Mouse (Mus musculus): ENCODE results near the gene Acp4.
"Not testable (repeated sequence)": the region's sequence is repeated elsewhere in the genome, so short reads cannot be mapped to it uniquely, and the experiment has no call there.

The Acp4 gene

DNA sequence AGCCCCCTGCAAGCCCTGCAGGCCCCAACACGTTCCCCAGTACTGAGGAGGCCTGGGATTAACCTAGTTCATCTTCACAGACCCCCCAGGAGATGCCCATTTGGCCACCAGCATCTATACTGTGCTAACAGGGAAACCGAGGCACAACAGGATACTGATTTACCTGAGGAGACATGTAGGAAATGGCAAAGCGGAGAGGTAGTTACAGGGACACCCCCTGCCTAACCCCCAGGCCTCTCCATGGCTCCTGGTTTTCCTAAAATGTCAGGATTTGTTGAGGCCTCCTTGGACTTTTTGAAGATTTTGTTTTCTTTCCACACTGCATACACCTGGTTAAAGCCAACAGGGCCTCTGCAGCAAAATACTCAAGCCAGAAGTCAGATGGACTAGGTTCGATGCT, at the start of gene Acp4:
Acp4 (minus strand) TSS at position 101 of the 400 bp plus-strand sequence.
- DNase-seq, result no peak

DNA sequence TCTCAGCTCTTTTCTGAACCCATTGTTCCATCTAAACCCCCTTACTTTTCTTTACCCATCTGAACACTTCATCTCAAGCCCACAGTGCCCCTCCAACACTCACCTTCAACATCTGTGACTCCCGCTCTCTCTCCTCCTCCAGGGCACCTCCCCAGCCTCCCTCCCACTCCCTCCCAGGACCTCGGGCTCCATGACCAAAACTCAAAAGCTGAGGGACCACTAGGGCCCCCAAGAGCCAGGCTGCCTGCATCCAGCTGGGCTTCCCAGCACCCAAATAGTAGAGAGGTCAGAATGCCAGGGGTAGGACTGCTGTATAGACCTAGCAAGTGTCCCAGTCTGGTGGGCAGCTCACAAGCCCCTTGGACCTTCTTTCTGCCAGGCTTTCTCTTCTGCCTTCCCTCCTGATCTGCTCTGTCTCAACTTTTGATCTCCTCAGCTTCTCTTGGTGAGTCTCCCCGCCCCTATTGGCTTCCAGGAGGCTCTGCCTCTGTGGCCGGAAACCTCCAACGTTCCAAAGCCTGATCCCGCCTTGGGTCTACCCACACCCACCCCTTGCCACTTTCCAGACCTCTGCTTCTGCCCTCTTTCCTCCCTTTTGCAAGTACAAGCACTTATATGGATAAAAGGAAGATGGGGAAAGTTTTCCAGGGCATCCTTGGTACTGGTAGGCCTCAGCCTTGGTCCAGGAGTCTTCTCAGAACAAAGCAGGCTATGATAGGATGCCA, 49.5 kb upstream of the Acp4 start, which contains the start of gene Clec11a:
Clec11a (minus strand) TSS at position 387 of the 725 bp plus-strand sequence.
- DNase-seq, result no peak

DNA sequence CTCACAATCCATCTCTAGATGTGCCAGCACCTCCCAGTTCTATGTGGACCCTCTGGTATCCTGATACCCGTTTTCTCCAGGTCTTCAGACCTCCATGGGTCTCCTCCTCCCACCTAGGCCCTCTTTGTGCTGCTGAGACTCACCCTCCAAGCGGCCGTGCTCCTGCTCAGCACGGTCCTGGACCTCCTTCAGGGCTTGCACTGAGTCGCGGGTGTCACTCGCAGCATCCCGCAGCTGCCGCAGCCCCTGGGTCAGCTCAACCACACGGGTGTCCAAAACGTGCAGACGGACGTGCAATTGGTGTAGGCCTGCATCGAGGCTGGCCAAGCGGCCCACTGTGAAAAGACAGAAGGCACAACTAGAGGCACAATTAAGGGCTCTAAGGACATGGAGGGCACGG, 48.5 kb upstream of the Acp4 start:
- DNase-seq, result no peak

DNA sequence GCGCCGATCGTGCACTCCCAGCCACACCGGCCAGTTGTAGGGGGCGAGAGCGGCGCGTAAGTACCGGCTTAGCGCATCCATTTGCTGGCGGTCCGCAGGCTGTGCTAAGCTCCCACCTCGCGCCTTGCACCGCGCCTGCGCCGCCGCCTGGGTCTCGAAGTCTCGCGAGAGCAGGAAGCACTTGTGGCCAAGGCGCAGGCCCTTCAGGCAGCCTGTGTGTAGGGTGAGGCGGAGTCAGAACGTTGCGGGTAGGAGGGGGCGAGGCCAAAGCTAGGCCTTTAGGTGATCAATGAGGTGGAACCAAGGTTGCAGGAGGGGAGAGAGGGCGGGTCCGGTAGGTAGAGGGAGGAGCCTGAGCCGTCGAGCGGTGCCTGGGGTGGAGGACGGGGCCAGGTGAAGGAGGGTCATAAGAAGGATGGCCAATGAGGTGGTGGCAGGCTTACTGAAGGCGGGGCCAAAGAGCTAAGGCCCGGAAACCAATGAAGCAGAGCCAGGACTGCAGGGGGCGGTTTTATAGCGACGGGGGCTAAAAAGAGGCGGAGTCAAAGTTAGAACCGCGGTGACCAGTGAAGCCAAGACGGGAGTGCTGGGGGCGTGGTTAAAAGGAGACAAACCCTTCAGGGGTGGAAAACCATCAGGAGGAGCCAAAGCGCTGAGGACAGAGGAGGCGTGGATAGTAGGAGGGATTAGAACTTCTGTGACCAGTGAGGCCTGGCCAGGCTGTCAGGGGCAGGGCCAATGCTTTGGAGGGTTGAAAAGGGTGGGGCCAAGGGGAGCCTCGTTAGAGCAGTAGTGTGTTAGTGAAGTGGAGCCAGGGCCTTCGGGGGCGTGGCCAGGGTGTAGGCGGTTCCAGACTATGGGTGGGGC, 47.8 kb upstream of the Acp4 start:
- peak; percentile 98 for DNase-seq

DNA sequence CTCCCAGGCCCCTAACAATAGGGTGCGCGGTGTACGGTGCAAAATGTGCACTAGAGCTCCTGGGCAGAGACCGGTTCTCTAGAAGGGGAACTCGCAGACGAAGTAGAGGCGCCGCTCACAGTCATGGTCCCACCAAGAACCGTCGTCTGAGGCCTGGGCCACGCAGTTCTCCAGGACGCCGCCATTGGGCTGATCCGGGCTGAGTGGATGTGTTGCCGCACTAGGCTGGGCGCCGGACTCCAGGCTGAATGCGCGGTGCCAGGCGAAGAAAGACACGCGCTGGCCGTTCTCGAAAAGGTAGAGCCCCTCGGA, 47.2 kb upstream of the Acp4 start:
- DNase-seq, result no peak

DNA sequence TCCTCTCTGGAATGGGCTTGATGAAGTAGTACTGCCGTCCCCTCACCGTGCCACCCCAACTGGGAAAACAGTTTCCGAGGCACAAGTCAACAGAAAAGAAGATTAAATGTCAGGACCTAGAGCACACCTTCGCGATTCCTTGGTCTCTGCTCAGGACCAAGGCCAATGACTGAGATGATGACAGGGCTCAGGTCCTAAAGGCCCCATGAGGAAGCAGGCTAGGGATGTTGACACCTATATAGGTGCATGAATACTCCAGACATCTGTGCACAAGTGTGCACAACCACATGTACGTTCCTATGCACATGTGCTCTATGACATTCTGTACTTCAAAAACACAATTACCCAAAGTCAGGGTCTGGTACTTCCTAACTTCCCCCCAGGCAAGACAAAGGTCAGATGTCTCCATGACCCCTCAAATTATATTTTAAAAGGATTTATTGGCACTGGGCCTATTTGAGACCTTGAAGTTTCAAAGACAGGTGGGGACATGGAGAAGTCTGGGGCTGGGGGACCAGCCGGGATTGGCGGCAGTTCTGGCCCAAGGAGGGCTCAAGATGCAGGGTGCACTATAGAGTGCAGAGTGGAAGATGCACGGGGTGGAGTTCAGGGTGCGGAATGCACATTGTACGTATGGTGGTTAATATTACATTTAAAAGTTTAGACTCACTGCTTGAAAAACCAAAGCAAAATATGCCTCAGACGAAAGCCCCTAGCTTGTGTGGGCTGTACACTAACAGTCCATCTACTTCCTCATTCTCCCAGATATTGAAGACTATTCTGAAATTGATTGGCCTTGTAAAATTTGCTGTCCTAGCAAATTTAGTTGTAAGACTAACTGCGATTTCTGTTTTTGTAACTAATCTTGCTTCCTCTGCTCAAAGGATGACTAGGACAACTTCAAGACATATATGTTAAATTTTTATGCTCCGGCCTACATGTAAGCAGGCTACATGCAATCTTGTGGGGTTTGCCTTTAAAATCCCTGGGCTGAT, 46.5 kb upstream of the Acp4 start:
- no peak for DNase-seq

DNA sequence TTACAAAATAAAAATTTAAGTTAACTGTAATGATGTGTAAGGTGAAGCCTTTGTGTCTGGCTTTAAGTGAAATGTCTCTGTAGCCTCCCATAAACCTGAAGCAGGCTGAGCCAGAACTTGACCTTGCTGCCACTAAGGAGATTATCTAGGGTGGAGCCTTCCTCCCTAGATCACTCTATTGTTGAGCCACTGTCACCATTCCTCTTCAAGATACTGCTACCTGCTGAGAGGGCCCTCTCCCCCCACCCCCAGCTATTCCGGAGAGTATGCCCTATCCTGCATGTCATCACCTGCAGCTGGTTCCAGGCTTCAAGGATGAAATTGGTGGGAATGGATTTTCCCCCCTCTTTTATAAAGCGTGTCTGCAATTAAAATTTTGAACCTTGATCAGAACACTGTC, 40.3 kb upstream of the Acp4 start:
- not testable (repeated sequence) for DNase-seq

DNA sequence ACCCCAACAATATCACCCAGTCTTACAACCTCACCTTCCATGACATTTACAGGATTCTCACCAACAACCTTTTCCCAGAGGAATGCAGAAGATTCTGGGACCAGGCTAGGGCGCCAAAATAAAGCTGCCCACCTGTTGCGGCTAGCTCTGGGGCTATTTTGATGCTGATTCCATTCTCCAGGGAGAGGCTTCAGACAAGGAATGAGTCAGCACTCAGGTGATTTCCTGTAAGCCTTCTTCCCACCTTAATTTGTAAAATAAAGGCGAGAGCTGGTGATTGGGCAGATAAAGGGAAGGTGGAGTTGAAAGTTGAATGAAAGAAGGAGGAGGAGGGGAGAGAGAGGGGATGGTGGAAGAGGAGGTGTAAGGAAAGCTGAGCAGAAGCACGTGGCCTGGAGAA, 34.2 kb upstream of the Acp4 start:
- no peak for DNase-seq

DNA sequence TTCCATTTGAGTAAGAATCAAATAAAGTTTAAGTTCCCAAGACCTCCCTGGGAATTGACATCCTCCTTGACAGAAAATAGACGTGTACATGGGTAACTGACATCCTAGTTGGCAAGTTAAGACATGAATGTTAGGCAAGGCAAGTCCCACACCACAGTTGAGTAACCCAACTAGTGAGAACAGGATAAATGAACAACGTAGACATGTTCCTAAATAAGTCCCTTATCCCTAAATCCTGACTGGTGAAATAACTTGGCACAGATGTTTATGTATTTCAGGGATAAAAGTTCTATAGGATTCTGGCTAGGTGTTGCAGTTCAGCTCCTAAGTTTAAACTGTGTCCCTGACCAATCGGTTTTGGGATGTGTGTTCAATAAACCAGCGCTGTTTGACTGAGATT, 33.8 kb upstream of the Acp4 start:
- DNase-seq, result no peak

DNA sequence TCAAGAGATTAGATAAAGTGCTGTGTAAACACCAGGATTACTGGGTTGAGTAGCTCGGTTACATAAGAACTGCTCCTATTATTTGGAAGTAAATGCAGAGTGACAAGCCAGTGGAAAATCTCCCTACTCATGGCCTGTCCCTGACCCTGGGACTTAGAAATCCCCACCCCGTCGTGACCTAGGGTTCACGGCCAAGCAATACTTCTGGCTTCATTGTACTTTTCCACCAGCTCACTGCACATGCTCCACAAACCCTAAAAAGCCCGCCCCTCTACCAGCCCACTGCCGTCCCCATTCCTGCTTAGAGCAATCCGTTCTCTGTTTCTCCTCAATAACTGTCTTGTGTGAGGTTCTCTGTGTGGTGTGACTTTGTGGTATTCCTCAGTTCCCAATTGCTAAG, 30.6 kb upstream of the Acp4 start:
- no peak for DNase-seq

DNA sequence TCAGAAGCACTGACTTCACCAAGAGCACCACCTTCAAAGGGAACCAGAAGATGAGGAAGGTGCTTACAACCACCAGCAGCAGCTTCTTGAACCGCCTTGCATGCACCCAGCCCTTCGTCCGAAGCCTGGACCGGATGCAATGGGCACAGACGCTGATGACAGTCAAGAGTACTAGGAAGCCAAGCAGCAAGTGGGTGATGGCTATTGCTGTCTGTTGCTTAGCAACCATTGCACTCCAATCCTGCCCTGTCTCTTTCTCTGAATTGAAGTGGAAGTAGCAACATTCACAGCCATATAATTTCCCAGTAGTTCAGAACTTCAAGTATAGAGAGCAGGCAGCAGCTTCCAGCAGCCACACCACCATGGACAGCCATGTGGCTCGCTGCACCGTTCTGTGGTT, 24.4 kb upstream of the Acp4 start:
- DNase-seq, result no peak

DNA sequence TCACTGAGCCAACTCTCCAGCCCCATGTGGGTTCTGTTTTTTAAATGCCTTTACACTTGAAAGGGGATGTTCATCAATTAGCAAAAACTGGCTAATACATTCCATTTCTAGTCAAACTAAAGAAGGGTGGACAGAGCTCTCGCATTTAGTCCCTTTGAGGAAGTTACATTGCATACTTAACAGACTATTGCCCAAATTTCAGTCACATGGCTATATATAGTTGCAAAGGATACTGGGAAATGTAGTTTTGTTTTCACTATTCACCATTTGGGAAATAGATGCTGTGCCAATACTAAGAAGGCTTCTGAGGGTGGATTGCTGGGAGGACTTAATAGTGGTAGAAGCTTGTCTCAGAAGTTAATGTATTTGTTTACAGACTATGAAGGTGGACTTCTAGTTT, 23.8 kb upstream of the Acp4 start:
- DNase-seq, result no peak

DNA sequence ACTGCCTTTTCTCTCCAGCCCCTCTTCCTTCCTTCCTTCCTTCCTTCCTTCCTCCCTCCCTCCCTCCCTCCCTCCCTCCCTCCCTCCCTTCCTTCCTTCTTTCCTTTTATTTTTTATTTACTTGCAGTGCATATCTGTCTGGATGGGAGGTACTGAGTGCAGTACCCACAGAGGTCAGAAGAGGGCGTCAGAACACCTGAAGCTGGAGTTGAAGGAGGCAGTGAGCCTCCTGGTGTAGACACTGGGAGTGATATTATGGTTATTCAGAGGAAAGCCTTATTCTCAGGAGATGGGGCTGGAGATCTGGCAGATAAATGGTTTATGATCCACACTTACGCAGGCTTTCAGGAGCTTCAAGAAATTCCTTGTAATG, 20.1 kb upstream of the Acp4 start:
- DNase-seq, result peak; percentile 65

DNA sequence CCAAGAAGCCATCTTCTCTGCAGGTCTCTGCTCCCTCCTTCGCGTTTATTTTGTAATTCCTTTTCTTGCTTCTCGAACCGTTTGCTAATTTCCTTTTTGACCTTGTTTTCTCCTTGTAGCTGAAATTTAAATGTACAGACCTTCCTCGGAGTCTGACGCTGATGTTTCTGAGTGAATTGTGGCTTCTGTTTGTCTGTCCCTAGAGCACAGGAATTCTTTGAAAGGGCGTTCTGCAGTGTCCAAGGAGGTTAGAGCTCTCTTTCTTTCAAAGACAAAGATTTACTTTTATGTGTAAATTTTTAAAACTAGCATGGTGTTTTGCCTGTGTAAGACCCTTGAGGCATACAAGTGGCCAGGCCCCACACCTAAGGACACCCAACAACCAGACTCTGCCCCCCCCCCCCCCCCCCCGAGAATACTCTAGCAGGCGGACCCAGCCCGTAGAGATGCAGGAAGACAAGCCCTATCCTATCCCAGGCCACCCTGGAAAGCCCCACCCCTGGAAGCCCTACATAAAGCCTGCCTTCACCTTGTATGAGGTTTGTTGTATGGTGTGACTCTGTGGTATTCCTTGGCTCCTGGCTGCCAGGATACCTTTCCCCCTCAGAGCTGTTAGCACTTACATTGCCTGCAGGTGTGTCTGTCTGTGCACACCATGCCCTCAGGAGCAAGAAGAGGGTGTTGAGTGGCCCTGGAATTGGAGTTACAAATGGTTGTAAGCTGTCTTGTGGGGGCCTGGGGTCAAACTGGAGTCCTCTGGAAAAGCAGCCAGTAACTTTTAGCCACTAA, 19.5 kb upstream of the Acp4 start:
- DNase-seq, result no peak

DNA sequence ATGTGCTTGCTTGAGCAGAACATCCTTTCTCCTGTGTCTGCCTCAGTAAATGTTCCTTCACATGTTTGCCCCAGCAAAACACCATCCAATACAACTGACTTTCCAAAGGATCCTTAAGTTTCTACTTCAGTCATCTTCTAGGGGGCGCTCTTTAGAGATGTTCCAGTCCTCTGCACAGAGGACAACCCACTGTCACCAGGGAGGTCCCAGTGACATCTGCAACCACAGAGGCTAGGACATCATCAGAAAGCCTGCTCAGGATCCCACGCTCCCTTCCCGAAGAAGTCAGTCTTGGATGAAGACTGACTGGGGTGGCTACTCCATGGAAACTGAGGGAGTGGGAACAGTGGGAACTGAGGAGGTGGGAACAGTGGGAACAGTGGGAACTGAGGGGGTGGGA, 18.4 kb upstream of the Acp4 start:
- DNase-seq, result no peak

DNA sequence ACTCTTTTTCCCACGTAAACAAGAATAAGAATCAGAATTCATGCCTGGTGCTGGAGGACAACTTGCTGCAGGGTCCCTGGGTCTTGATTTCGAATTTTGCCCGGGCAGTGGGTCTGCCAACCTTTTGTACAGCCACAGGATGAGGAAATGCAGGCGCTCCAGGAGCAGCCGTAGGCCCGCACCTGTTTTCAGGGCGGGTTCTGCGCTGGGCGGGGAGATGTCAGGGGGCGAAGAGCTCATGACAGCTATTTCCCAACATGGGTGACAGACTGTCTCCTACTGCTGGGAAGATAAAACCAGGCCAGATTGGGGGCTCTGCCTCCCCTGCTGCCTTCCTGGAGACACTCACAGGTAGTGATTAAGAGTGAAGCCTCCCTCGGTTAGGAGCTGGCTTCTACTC, 16.9 kb upstream of the Acp4 start:
- no peak for DNase-seq

DNA sequence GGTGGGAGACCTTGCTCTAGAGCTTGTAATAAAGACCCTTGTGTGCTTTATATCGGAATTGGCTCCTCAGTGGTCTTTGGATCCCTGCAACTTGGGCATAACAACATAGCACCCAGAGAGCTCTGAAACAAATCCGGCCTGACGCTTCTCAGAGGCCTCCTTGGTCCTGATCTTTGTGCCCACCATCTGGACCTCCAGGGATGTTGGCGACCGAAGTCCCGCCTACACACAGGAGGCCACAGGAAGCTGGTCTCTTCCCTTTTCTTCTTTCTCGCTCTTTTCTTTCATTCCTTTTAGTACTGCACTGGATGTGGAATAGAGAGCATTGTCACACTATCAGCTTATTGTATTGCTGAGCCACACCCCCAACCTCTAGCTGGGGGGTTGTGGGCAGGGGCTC, 16.3 kb upstream of the Acp4 start:
- DNase-seq, result no peak

DNA sequence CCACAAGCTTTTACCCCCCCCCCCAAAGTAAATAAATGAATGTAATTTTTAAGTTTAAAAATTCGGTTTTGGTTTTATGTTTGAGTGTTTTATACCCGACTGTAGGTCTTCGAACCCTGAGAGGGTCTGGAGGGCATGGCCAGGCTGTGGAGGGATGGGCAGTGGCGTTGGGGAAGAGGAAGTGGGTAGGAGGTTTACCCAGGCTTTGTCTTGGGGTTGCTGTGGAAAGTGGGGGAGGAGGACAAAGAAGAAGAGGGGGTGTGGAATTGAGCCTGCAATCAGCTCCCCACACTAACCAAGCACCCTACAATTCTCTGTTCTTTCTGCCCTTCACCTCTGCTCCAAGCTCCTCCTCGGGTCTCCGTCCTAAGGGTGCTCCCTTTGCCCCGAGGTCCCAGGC, 15.4 kb upstream of the Acp4 start:
- no peak for DNase-seq

DNA sequence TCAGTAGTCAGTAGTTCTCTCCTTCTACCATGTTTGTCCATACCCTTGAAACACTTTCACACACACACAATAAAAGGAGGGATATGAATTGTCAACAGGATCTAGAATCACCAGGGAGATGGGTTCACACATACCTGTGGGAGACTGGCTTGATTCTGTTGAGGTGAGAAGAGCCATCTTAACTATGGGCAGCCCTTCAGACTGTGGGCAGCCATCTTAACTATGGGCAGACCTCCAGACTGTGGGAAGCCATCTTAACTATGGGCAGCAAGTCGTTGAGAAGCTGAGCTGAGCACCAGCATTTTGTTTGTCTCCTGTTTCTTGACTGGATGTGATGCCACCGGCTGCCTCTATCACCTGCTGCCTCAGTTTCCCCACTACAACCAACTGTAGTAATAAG, 14.1 kb upstream of the Acp4 start:
- no peak for DNase-seq

DNA sequence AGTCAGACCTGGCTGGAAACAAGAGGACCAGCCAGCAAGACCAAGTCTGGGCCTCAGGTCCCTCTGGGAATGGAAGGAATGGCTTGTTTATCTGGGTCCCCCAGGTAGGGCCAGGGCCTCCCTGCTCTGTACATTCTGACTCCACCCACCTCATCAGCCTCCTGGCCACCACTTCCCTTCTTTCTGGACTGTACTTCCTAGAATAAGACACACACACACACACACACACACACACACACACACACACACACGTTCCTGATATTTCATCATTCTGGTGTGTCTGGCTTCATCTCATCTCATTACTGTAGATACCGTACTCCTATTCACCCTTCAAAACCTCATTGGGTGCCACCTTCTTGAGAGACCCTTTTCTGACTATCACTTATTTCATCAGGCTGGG, 12.2 kb upstream of the Acp4 start:
- no peak for DNase-seq

DNA sequence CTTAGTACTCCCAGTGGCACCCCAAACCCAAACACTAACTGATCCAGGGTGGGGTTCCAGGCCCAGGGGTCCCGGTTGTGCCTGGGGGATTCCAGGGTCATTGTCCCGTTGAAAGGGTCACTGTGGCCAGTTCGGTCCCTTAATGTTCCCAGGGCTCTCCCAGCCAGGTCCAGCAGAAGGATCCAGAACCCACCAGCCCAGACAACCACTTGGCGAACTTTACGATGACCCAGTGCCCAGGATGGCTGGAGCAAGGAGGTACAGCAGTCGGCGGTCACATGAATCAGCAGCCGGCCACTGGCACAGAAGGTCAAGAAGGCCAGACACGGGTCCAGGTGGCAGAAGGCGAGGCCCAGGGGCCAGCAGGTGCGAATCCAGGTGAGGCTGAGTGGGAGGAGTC, 10.9 kb upstream of the Acp4 start:
- DNase-seq, result no peak

DNA sequence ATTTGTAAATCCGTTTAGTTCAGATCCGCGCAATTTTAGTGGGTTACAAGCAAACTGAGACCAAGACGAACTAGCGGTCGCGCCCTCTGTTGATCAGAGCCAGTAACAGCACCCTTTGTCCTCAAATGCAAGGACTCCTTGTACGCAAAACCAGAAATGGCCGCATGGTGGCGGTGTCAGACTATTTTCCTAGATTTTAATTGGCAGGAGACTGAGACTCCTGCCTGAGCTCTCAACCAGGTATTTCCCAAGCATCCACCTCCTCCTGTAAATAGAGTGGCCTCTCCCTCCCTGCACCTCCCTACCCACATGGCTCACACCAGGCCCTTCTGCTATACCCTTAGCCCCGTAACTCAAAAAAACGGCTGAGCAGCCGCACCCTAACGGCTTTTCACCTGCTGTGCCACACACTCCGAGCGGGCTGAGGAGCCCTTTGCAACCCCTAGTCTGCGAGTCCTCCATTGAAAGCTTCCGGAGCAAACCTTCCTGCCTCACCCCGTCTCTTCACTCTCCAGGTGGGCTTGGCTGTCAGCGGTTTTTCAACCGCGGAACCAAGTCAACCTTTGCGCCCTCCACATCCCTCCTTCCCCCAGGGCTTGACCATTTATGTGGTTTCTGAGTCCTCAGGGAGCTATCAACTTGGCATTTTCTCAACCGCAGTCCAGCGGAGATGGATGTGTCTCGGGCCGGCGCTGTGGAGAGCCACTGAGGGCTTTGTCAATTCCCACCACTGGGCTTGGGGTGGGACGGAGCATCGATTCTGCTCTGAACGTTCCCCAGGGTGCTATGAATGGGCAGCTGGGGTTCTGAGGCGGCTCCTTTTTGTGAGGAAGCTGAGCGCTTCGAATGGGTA, 5.8 kb upstream of the Acp4 start:
- DNase-seq, result peak; percentile 92
